Mouse (Mus musculus) hindbrain, postnatal 0 days (tissue): Measurements from ENCODE around the gene Btbd3. TPM values are rescaled to one million over a fixed set of nuclear protein-coding genes. Genes with fewer than 3 reads are reported as not detected.

Experiments used
- ATAC-seq: fragments of 200-750 bp; cut with Nextera tagmentation; 2 replicates; pipeline ENCODE4 v1.8.0; 2017; ENCODE audit warnings: mild to moderate bottlenecking, moderate TSS enrichment, moderate library complexity
- DNase-seq: peaks from one replicate; pipeline ENCODE4 v3.0.0-alpha.2; 2015; ENCODE audit warnings: low spot score
- H3K27ac ChIP-seq: fragments of 300-500 bp; sonication (generic); 2 replicates; pipeline ENCODE4 v1.5.1; 2014; ENCODE audit warnings: mild to moderate bottlenecking
- H3K27me3 ChIP-seq: fragments of 300-500 bp; sonication (generic); 2 replicates; pipeline ENCODE4 v1.6.1; 2014; ENCODE audit warnings: low read length, mixed read lengths; ENCODE audit not compliant: insufficient read depth
- H3K36me3 ChIP-seq: fragments of 300-500 bp; sonication (generic); 2 replicates; pipeline ENCODE4 v1.6.1; 2014; ENCODE audit warnings: low read length, mixed read lengths; ENCODE audit not compliant: insufficient read depth
- H3K4me1 ChIP-seq: fragments of 300-500 bp; sonication (generic); 2 replicates; pipeline ENCODE4 v1.6.1; 2014; ENCODE audit warnings: antibody characterized with exemption, low read length, mixed read lengths; ENCODE audit not compliant: insufficient read depth
- H3K4me2 ChIP-seq: fragments of 300-500 bp; sonication (generic); 2 replicates; pipeline ENCODE4 v1.6.1; 2014; ENCODE audit warnings: low read depth, mild to moderate bottlenecking, low read length, moderate library complexity, mixed read lengths
- H3K4me3 ChIP-seq: fragments of 300-500 bp; sonication (generic); 2 replicates; pipeline ENCODE4 v1.5.1; 2014; ENCODE audit warnings: low read length
- H3K9ac ChIP-seq: fragments of 300-500 bp; sonication (generic); replicated peaks from 2 replicates; pipeline ENCODE4 v1.6.1; 2014; ENCODE audit warnings: mild to moderate bottlenecking, low read length, moderate library complexity, mixed read lengths
- H3K9me3 ChIP-seq: fragments of 300-500 bp; sonication (generic); 2 replicates; pipeline ENCODE4 v1.6.1; 2016; ENCODE audit warnings: low read length, mixed read lengths
- CTCF ChIP-seq: IDR thresholded peaks from 2 replicates; pipeline ENCODE4 v1.5.1; 2016; ENCODE audit warnings: antibody characterized with exemption, control low read depth, low read depth
- WGBS: fragments of 180-500 bp; shearing (Covaris S2); extraction: QIAGEN DNeasy Blood & Tissue Kit; methylation state at CpG from one replicate; pipeline ENCODE4 v1.1.7; 2014; 5-methylcytosine and 5-hydroxymethylcytosine counted together
- polyA plus RNA-seq: library from polyadenylated mRNA; unstranded; fragments of >200 nt; fragmentation: Nextera tagmentation; extraction: Ambion mirVana; gene quantifications from 2 replicates; pipeline ENCODE4 v1.2.1, GENCODE M21; 2015
- total RNA-seq: library from RNA; depleted of rRNA; stranded (reverse); fragments of >200 nt; gene quantifications from 2 replicates; pipeline ENCODE4 v1.2.3, GENCODE M21; 2014

The Btbd3 gene
- total and polyA plus RNA-seq, 2 experiments from 2014 or later = 37.4 to 63.1 TPM

- no peak for TF ChIP-seq CTCF
- no peak overlapping the region for H3K4me3 ChIP-seq
- DNase-seq (peak; percentile 10), ATAC-seq (0 out of 2 replicates have a peak, but pooled peaks have one; percentile 36)
- H3K9ac ChIP-seq = no peak overlapping the region
- no peaks in the 10 kb centered on the region for H3K36me3 ChIP-seq
- no peaks in the 10 kb centered on the region for H3K9me3 ChIP-seq
- H3K4me1 ChIP-seq = no peaks in the 10 kb centered on the region
- H3K4me2 ChIP-seq = no peak overlapping the region
- H3K27me3 ChIP-seq = no peaks in the 10 kb centered on the region
- H3K27ac ChIP-seq = 0 out of 2 replicates have a peak overlapping the region, but pooled peaks have one; percentile 11
Observed at GRCm38 (mm10) chr2:138406703-138407102, 150.3 kb downstream of the Btbd3 start.

GRCm38 (mm10) chr2:138412537-138412936 lies 156.2 kb downstream of the Btbd3 start:
- Histone ChIP-seq H3K4me2 (no peak overlapping the region), H3K27me3 (no peaks in the 10 kb centered on the region), H3K9me3 (no peaks in the 10 kb centered on the region), H3K9ac (no peak overlapping the region), H3K27ac (no peak overlapping the region), H3K4me3 (no peak overlapping the region), H3K36me3 (no peaks in the 10 kb centered on the region), H3K4me1 (no peaks in the 10 kb centered on the region)
- no peak for ATAC-seq
- WGBS = 50% methylated on average over 5 of the region's 5 CpGs
- no peak for TF ChIP-seq CTCF
- DNase-seq = no peak

GRCm38 (mm10) chr2:138422321-138422720 lies 166.0 kb downstream of the Btbd3 start:
- Histone ChIP-seq H3K36me3 (no peaks in the 10 kb centered on the region), H3K4me2 (no peak overlapping the region), H3K4me3 (no peak overlapping the region), H3K27ac (no peak overlapping the region), H3K9me3 (no peaks in the 10 kb centered on the region), H3K4me1 (no peaks in the 10 kb centered on the region), H3K9ac (no peak overlapping the region), H3K27me3 (no peaks in the 10 kb centered on the region)
- DNase-seq (no peak), ATAC-seq (no peak)
- WGBS = 71% methylated on average over 2 of the region's 2 CpGs
- no peak for TF ChIP-seq CTCF

GRCm38 (mm10) chr2:138431991-138432390 lies 175.6 kb downstream of the Btbd3 start:
- no peak overlapping the region for H3K27ac ChIP-seq
- H3K4me1 ChIP-seq = no peaks in the 10 kb centered on the region
- no peak for TF ChIP-seq CTCF
- no peaks in the 10 kb centered on the region for H3K9me3 ChIP-seq
- H3K9ac ChIP-seq = no peak overlapping the region
- no peak overlapping the region for H3K4me3 ChIP-seq
- no peaks in the 10 kb centered on the region for H3K36me3 ChIP-seq
- no peak overlapping the region for H3K4me2 ChIP-seq
- DNase-seq (no peak), ATAC-seq (no peak)
- H3K27me3 ChIP-seq = no peaks in the 10 kb centered on the region
- WGBS = 50% methylated on average over 2 of the region's 2 CpGs

GRCm38 (mm10) chr2:138446466-138446865 lies 190.1 kb downstream of the Btbd3 start:
- Histone ChIP-seq H3K4me2 (no peak overlapping the region), H3K9me3 (no peaks in the 10 kb centered on the region), H3K4me1 (no peaks in the 10 kb centered on the region), H3K9ac (no peak overlapping the region), H3K36me3 (no peaks in the 10 kb centered on the region), H3K27me3 (no peaks in the 10 kb centered on the region), H3K27ac (no peak overlapping the region), H3K4me3 (no peak overlapping the region)
- DNase-seq (peak; percentile 4), ATAC-seq (no peak)
- TF ChIP-seq CTCF = no peak
- WGBS = 42% methylated on average over 3 of the region's 3 CpGs

- TF ChIP-seq CTCF = no peak
- Histone ChIP-seq H3K27ac (no peak overlapping the region), H3K27me3 (no peaks in the 10 kb centered on the region), H3K4me3 (no peak overlapping the region), H3K4me2 (no peak overlapping the region), H3K4me1 (no peaks in the 10 kb centered on the region), H3K36me3 (no peaks in the 10 kb centered on the region), H3K9me3 (no peaks in the 10 kb centered on the region), H3K9ac (no peak overlapping the region)
- DNase-seq (peak; percentile 3), ATAC-seq (no peak)
- 81% methylated on average over 7 of the region's 7 CpGs for WGBS
Observed at GRCm38 (mm10) chr2:138446943-138447342, 190.6 kb downstream of the Btbd3 start.

- TF ChIP-seq CTCF = no peak
Observed at GRCm38 (mm10) chr2:138447681-138448080, 191.3 kb downstream of the Btbd3 start.

More at GRCm38 (mm10) chr2:138447681-138448080, 191.3 kb downstream of the Btbd3 start:
- no peaks in the 10 kb centered on the region for H3K4me1 ChIP-seq
- WGBS = 81% methylated on average over 3 of the region's 3 CpGs
- no peaks in the 10 kb centered on the region for H3K27me3 ChIP-seq
- no peak overlapping the region for H3K9ac ChIP-seq
- DNase-seq (no peak), ATAC-seq (no peak)
- H3K4me2 ChIP-seq = no peak overlapping the region
- H3K27ac ChIP-seq = no peak overlapping the region
- no peaks in the 10 kb centered on the region for H3K36me3 ChIP-seq
- no peaks in the 10 kb centered on the region for H3K9me3 ChIP-seq
- H3K4me3 ChIP-seq = no peak overlapping the region
